Mouse (Mus musculus) liver, embryonic 11.5 days (tissue): Measurements from ENCODE around the gene Dennd6b. TPM values are rescaled to one million over a fixed set of nuclear protein-coding genes. Genes with fewer than 3 reads are reported as not detected.

Experiments used
- ATAC-seq: fragments of 200-750 bp; cut with Nextera tagmentation; replicated peaks from 2 replicates; pipeline ENCODE4 v1.8.0; 2017; ENCODE audit warnings: moderate number of reproducible peaks, mild to moderate bottlenecking, moderate TSS enrichment, moderate library complexity; ENCODE audit not compliant: low FRiP score
- DNase-seq: peaks from one replicate; pipeline ENCODE4 v3.0.0-alpha.2; 2017; ENCODE audit warnings: low spot score
- H3K27ac ChIP-seq: fragments of 300-500 bp; sonication (generic); 2 replicates; pipeline ENCODE4 v1.5.1; 2014; ENCODE audit warnings: mild to moderate bottlenecking, low read depth, low read length, control low read depth
- H3K27me3 ChIP-seq: fragments of 300-500 bp; sonication (generic); replicated peaks from 2 replicates; pipeline ENCODE4 v1.6.1; 2014; ENCODE audit warnings: low read length, mixed read lengths; ENCODE audit not compliant: control insufficient read depth, insufficient read depth
- H3K36me3 ChIP-seq: fragments of 300-500 bp; sonication (generic); 2 replicates; pipeline ENCODE4 v1.6.1; 2014; ENCODE audit warnings: mild to moderate bottlenecking, low read length, moderate library complexity, mixed read lengths; ENCODE audit not compliant: control insufficient read depth, insufficient read depth
- H3K4me1 ChIP-seq: fragments of 300-500 bp; sonication (generic); replicated peaks from 2 replicates; pipeline ENCODE4 v1.6.1; 2014; ENCODE audit warnings: low read length, mixed read lengths; ENCODE audit not compliant: control insufficient read depth, insufficient read depth
- H3K4me2 ChIP-seq: fragments of 300-500 bp; sonication (generic); 2 replicates; pipeline ENCODE4 v1.6.1; 2014; ENCODE audit warnings: mild to moderate bottlenecking, control low read depth, moderate library complexity
- H3K4me3 ChIP-seq: fragments of 300-500 bp; sonication (generic); 2 replicates; pipeline ENCODE4 v1.5.1; 2014; ENCODE audit warnings: low read depth, low read length, control low read depth
- H3K9ac ChIP-seq: fragments of 300-500 bp; sonication (generic); 2 replicates; pipeline ENCODE4 v1.6.1; 2014; ENCODE audit warnings: low read depth, low read length, control low read depth
- H3K9me3 ChIP-seq: fragments of 300-500 bp; sonication (generic); 2 replicates; pipeline ENCODE4 v1.6.1; 2016; ENCODE audit warnings: low read length, inconsistent platforms, mixed read lengths; ENCODE audit not compliant: control insufficient read depth
- WGBS: fragments of 180-500 bp; shearing (Covaris S2); extraction: QIAGEN DNeasy Blood & Tissue Kit; methylation state at CpG from one replicate; pipeline ENCODE4 v1.1.7; 2014; 5-methylcytosine and 5-hydroxymethylcytosine counted together
- polyA plus RNA-seq: library from polyadenylated mRNA; unstranded; fragments of >200 nt; fragmentation: Nextera tagmentation; extraction: Ambion mirVana; gene quantifications from 2 replicates; pipeline ENCODE4 v1.2.1, GENCODE M21; 2014

Gene Dennd6b
- polyA plus RNA-seq, 1 experiment from 2014 or later: 10.5 TPM

- peaks cover 85% of the 10 kb centered on the region for H3K27me3 ChIP-seq
- no peaks in the 10 kb centered on the region for H3K36me3 ChIP-seq
- peak overlapping the region; percentile 58 for H3K4me2 ChIP-seq
- no peak overlapping the region for H3K9ac ChIP-seq
- peak overlapping the region; percentile 24; the same call in 1 of the 2 replicates for H3K4me3 ChIP-seq
- H3K9me3 ChIP-seq: no peaks in the 10 kb centered on the region
- WGBS: 10% methylated on average over 16 of the region's 16 CpGs
- ATAC-seq (no peak), DNase-seq (no peak)
- H3K4me1 ChIP-seq: peaks cover 14% of the 10 kb centered on the region; the same call in 1 of the 2 replicates
- H3K27ac ChIP-seq: no peak overlapping the region
These were observed 49.3 kb downstream of the Dennd6b start for GRCm38 (mm10) chr15:89147024-89147423.

- ATAC-seq (peak; percentile 60; the same call in 1 of the 2 replicates), DNase-seq (no peak)
- 2% methylated on average over 27 of the region's 27 CpGs for WGBS
- Histone ChIP-seq H3K4me1 (peaks cover 14% of the 10 kb centered on the region; the same call in 1 of the 2 replicates), H3K27me3 (peaks cover 90% of the 10 kb centered on the region), H3K36me3 (no peaks in the 10 kb centered on the region), H3K4me3 (peak overlapping the region; percentile 24; the same call in 1 of the 2 replicates), H3K9ac (no peak overlapping the region), H3K4me2 (peak overlapping the region; percentile 58), H3K9me3 (no peaks in the 10 kb centered on the region), H3K27ac (no peak overlapping the region)
These were observed 49.8 kb downstream of the Dennd6b start for GRCm38 (mm10) chr15:89146537-89146936.

GRCm38 (mm10) chr15:89145813-89146350 is 50.4 kb downstream of the Dennd6b start:
- Histone ChIP-seq H3K9ac (no peak overlapping the region), H3K9me3 (no peaks in the 10 kb centered on the region), H3K4me3 (no peak overlapping the region), H3K27ac (no peak overlapping the region), H3K4me2 (peak overlapping the region; percentile 58), H3K36me3 (no peaks in the 10 kb centered on the region), H3K27me3 (peaks cover 95% of the 10 kb centered on the region), H3K4me1 (peaks cover 15% of the 10 kb centered on the region)
- WGBS: 59% methylated on average over 24 of the region's 24 CpGs
- DNase-seq (no peak), ATAC-seq (no peak)

- Histone ChIP-seq H3K9me3 (no peaks in the 10 kb centered on the region), H3K36me3 (no peaks in the 10 kb centered on the region), H3K4me2 (no peak overlapping the region), H3K4me1 (peaks cover 18% of the 10 kb centered on the region), H3K27me3 (peaks cover 97% of the 10 kb centered on the region), H3K27ac (no peak overlapping the region), H3K4me3 (no peak overlapping the region), H3K9ac (no peak overlapping the region)
- WGBS: 68% methylated on average over 11 of the region's 11 CpGs
- no peak for DNase-seq
- ATAC-seq: no peak
These were observed 51.3 kb downstream of the Dennd6b start for GRCm38 (mm10) chr15:89144965-89145364.

GRCm38 (mm10) chr15:89143134-89143533 is 53.2 kb downstream of the Dennd6b start:
- Histone ChIP-seq H3K4me3 (no peak overlapping the region), H3K4me1 (peaks cover 8% of the 10 kb centered on the region), H3K9me3 (no peaks in the 10 kb centered on the region), H3K27ac (no peak overlapping the region), H3K9ac (no peak overlapping the region), H3K4me2 (no peak overlapping the region), H3K27me3 (peaks cover 97% of the 10 kb centered on the region), H3K36me3 (no peaks in the 10 kb centered on the region)
- ATAC-seq (no peak), DNase-seq (no peak)
- 47% methylated on average over 2 of the region's 2 CpGs for WGBS

GRCm38 (mm10) chr15:89141905-89142304 is 54.4 kb downstream of the Dennd6b start:
- H3K4me2 ChIP-seq: no peak overlapping the region
- H3K27me3 ChIP-seq: peaks cover 95% of the 10 kb centered on the region
- no peak overlapping the region for H3K4me3 ChIP-seq
- H3K36me3 ChIP-seq: no peaks in the 10 kb centered on the region
- H3K9me3 ChIP-seq: no peaks in the 10 kb centered on the region
- no peak for ATAC-seq
- WGBS: 44% methylated on average over 4 of the region's 4 CpGs
- H3K27ac ChIP-seq: no peak overlapping the region
- DNase-seq: no peak
- H3K4me1 ChIP-seq: peaks cover 5% of the 10 kb centered on the region
- H3K9ac ChIP-seq: no peak overlapping the region

GRCm38 (mm10) chr15:89141443-89141842 is 54.9 kb downstream of the Dennd6b start:
- Histone ChIP-seq H3K4me1 (peaks cover 5% of the 10 kb centered on the region), H3K9me3 (no peaks in the 10 kb centered on the region), H3K36me3 (no peaks in the 10 kb centered on the region), H3K9ac (no peak overlapping the region), H3K4me3 (no peak overlapping the region), H3K27ac (no peak overlapping the region), H3K4me2 (no peak overlapping the region), H3K27me3 (peaks cover 90% of the 10 kb centered on the region)
- ATAC-seq (no peak), DNase-seq (no peak)
- 20% methylated on average over 5 of the region's 5 CpGs for WGBS

GRCm38 (mm10) chr15:89140659-89141252 is 55.5 kb downstream of the Dennd6b start, which contains the start of gene Mapk12:
Gene Mapk12, minus strand, starts transcription at chr15:89140703.
- H3K9me3 ChIP-seq: no peaks in the 10 kb centered on the region
- H3K36me3 ChIP-seq: no peaks in the 10 kb centered on the region
- H3K4me3 ChIP-seq: peak within 1 kb of the TSS; percentile 48
- peak within 1 kb of the TSS; percentile 35; the same call in 1 of the 2 replicates for H3K9ac ChIP-seq
- peak within 1 kb of the TSS; percentile 68 for H3K4me2 ChIP-seq
- DNase-seq (no peak), ATAC-seq (peak; percentile 43; the same call in 1 of the 2 replicates)
- no peak within 1 kb of the TSS for H3K27ac ChIP-seq
- H3K4me1 ChIP-seq: peaks cover 5% of the 10 kb centered on the region
- H3K27me3 ChIP-seq: peaks cover 85% of the 10 kb centered on the region
- 3% methylated on average over 21 of the region's 21 CpGs for WGBS
